Comparison of ENCODE assay signal across 23 mouse cellular contexts in genomic region chr2:152777081-152777480, GRCm38 (mm10). TPM values are rescaled to one million over a fixed set of nuclear protein-coding genes. Genes with fewer than 3 reads are reported as not detected.
"Had no signal": no experiment of that assay in that cellular context is flagged by ENCODE, and none has a peak within 500 bp of the region (broad histone marks: within the 10 kb centered on the region; RNA-seq: fewer than 3 reads in every experiment).

No protein-coding gene starts in this region.

- H3K9me3 ChIP-seq: heart, embryonic 10.5 days; heart, embryonic 12.5 days; hindbrain, embryonic 13.5 days; hindbrain, embryonic 15.5 days; limb, embryonic 10.5 days; limb, embryonic 12.5 days had no signal

- H3K4me3 ChIP-seq: heart, embryonic 10.5 days; heart, embryonic 12.5 days; hindbrain, embryonic 13.5 days; hindbrain, embryonic 15.5 days; limb, embryonic 10.5 days; limb, embryonic 12.5 days had no signal

- H3K4me2 ChIP-seq: heart, embryonic 12.5 days; hindbrain, embryonic 13.5 days; hindbrain, embryonic 15.5 days; limb, embryonic 12.5 days; liver, embryonic 11.5 days had no signal

- ATAC-seq: forebrain, postnatal 0 days; hindbrain, postnatal 0 days; intestine, embryonic 16.5 days had no signal

- H3K27ac ChIP-seq: heart, embryonic 10.5 days; hindbrain, embryonic 13.5 days; hindbrain, embryonic 15.5 days; hindbrain, postnatal 0 days; limb, embryonic 10.5 days; limb, embryonic 12.5 days had no signal

- H3K9ac ChIP-seq: forebrain, postnatal 0 days; heart, embryonic 12.5 days; hindbrain, embryonic 13.5 days; hindbrain, embryonic 15.5 days; limb, embryonic 12.5 days had no signal

- DNase-seq: forebrain, postnatal 0 days; gastrocnemius, postnatal 14 days; gastrocnemius, postnatal 36 days; heart, adult 18-20 months; heart, postnatal 10 days; heart, postnatal 36 days; kidney, adult 11 months; kidney, adult 2 months; kidney, adult 9 months; kidney, postnatal 10 days; kidney, postnatal 25 days; kidney, postnatal 4 days; liver had no signal

- H3K4me1 ChIP-seq: hindbrain, embryonic 13.5 days; hindbrain, embryonic 15.5 days had no signal

- H3K27me3 ChIP-seq: heart, embryonic 12.5 days; hindbrain, embryonic 13.5 days; hindbrain, embryonic 15.5 days; limb, embryonic 12.5 days had no signal

RNA-seq across cellular contexts. Expression of gene Cox4i2, which starts 23.1 kb away (rescaled TPM):
- total RNA-seq: hematopoietic stem cell, adult 5-6 weeks had no signal
